Mouse (Mus musculus) cortical plate, adult 2 months (tissue): Measurements from ENCODE around the gene Gbp4. TPM values are rescaled to one million over a fixed set of nuclear protein-coding genes. Genes with fewer than 3 reads are reported as not detected.
"Not testable (repeated sequence)": the region's sequence is repeated elsewhere in the genome, so short reads cannot be mapped to it uniquely, and the experiment has no call there.

Source experiments
- H3K27ac ChIP-seq: fragments of 200-500 bp; 2 replicates; pipeline ENCODE4 v1.5.1; 2012; ENCODE audit warnings: low read length, control low read depth, inconsistent platforms; ENCODE audit not compliant: insufficient read depth
- H3K4me1 ChIP-seq: fragments of 200-500 bp; 2 replicates; pipeline ENCODE4 v1.6.1; 2011; ENCODE audit warnings: low read length; ENCODE audit not compliant: control insufficient read depth, insufficient read depth
- H3K4me3 ChIP-seq: fragments of 200-500 bp; 2 replicates; pipeline ENCODE4 v1.5.1; 2011; ENCODE audit warnings: mild to moderate bottlenecking, low read length, control low read depth; ENCODE audit not compliant: insufficient read depth
- CTCF ChIP-seq: fragments of 200-500 bp; IDR thresholded peaks from 2 replicates; pipeline ENCODE4 v1.5.1; 2011; ENCODE audit warnings: mild to moderate bottlenecking, control low read depth, low read length; ENCODE audit not compliant: insufficient read depth; ENCODE audit errors: extremely low read depth
- POLR2A ChIP-seq: fragments of 200-500 bp; IDR thresholded peaks from 2 replicates; pipeline ENCODE4 v1.6.1; 2011; ENCODE audit warnings: mild to moderate bottlenecking, low read length, control low read depth; ENCODE audit not compliant: insufficient read depth; ENCODE audit errors: extremely low read depth
- polyA plus RNA-seq: library from polyadenylated mRNA; depleted of rRNA; stranded (reverse); fragments of >200 nt; gene quantifications from 2 replicates; pipeline ENCODE4 v1.2.3, GENCODE M21; 2012; rRNA removed

Gene Gbp4
- polyA plus RNA-seq, 1 experiment, result 3.4 TPM

DNA sequence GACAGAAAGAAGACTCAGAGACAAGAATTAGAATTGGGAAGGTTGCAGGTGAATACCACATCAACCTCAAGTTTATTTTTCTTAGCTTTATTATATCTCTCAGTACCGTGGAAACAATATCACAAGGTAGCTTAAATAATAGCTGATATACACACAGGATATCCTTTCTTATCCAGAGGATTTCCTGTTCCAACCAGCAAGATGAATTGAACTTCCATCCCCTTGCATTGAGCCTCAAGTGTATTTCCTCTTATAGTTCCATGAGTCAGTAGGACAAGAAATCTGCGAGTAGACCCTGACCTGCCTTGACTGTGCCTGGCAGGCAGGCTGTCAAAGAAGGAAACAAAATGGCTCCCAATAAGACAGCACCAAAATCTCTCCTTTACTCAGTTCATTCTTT is 23.6 kb downstream of the Gbp4 start:
- H3K27ac ChIP-seq, result no peak overlapping the region
- H3K4me3 ChIP-seq, result no peak overlapping the region
- no peaks in the 10 kb centered on the region for H3K4me1 ChIP-seq
- no peak for TF ChIP-seq CTCF
- no peak for TF ChIP-seq POLR2A

DNA sequence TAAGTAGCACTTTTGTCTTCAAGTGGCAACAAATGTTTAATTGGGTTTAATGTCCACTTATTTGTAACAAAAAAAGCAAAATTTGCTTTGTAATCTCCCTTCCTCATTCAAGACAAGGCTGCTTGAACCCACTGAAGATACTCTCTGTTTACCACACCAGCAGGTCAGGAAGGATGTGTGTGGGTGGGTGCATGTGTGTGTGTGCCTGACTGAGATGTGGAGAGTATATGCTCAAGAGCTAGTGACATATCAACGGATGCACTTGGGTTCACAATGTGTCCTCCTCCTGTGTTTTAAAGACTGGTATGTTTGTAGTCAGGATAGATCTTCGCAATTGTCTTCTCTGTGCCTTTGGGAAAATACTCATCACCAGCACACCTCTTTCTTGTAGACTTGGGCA is 24.7 kb downstream of the Gbp4 start:
- H3K4me1 ChIP-seq, result no peaks in the 10 kb centered on the region
- H3K27ac ChIP-seq, result no peak overlapping the region
- no peak overlapping the region for H3K4me3 ChIP-seq
- TF ChIP-seq POLR2A (no peak), CTCF (no peak)

DNA sequence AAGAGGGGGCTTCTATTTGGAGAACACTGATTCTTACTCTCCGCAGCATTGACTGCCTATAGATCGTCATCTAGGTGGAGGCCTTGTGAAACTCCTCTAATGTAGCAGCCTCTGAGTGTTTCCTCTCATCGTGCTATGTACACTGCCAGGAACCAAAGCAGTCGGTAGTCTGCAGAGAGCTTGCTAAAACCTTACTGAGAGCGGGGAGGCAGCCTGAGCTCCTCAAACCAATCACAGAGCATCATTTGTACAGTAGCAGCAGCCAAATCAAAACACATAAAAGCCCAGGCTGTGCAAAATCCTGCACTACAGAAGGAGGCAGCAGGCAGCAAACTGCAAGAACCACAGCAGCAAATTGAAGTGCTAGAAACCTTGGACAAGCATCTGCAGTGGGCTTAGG is 25.7 kb downstream of the Gbp4 start:
- no peak overlapping the region for H3K4me3 ChIP-seq
- TF ChIP-seq CTCF (no peak), POLR2A (no peak)
- H3K4me1 ChIP-seq, result no peaks in the 10 kb centered on the region
- H3K27ac ChIP-seq, result no peak overlapping the region

DNA sequence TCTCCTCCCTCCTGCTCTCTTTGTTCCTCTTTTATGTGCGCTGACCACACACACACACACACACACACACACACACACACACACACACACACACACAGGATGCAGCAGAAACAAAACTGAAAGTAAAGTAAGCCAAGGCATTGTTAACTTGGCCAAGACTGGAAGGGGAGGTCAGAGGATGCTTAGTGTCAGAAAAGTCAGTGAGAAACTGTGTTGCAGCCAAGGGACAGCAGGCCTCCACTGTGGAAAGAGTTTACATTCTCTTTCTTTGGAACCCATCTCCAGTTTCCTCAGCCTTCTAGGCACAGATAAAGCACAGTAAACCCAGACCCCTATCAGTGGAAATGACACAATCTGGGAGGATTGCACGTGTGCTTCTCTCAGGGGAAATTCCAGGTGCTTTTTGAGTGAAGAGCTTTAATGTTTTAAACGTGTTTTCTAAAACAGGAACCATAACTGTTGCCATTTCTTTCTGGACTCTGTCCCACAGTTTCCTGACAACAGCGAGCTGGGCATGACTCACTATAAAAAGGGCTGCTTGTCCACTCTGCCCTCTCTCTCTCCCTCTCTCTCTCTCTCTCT is 29.0 kb downstream of the Gbp4 start:
- not testable (repeated sequence) for H3K4me3 ChIP-seq, H3K4me1 ChIP-seq
- H3K27ac ChIP-seq, result peak overlapping the region; percentile 77

DNA sequence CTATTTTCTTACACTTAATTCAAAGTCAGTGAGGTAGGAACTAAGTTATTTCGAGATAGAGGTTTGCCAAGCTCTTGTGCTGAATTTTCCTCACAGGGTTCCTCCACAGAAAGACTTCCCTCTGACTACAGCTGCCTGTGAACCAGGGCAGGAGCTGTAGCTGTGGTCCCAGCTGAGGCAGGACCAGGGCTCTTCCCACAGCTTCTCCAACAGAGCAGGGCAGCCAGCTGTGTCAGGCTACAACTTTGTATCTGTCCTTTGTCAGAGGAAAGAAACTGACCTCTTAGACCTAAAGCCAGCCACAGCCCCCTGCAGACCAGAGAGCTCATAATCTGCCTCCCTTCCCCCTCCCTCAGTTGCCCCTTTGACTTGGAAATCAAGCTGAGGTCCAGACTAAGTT is 29.6 kb downstream of the Gbp4 start:
- not testable (repeated sequence) for H3K4me1 ChIP-seq, H3K4me3 ChIP-seq
- H3K27ac ChIP-seq, result 0 out of 2 replicates have a peak overlapping the region, but pooled peaks have one; percentile 17

DNA sequence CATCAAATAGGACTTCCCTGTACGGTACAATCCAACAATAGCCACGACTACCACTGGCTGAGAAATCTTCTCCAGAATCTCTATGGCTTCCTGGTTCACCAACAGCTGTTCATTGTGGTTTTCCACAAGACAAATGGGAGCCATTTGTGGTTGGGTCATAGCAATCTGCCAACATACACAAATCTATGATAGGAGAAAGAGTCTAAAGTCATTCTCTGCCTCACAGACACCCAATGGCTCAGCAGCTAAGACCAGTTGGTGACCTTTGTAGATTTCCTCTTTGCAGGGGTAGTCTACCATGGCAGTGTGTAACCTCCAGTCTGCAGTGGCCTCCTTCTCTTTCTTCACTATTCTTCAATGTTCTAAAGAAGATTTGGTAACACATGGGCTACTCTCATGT is 33.7 kb downstream of the Gbp4 start:
- H3K27ac ChIP-seq, H3K4me3 ChIP-seq, H3K4me1 ChIP-seq: not testable (repeated sequence)

DNA sequence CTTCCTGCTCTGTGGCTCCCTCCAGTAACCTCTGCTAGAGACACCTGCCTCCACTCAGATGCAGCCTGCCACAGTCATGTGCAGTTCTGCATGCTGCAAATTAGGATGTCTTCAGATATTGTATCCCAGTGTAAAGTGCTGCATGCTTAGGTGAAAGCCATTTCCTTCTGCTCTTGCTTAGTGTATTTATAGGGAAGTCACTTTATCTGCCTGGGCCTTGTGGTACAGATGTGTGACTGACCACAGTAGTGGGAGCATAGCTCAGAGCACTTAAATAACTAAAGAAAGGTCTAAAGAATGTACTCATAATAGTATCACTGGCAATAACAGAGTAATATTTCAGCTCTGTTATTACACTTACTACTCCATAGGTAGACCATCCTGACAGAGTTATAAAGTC is 57.5 kb downstream of the Gbp4 start:
- Histone ChIP-seq H3K4me1 (no peaks in the 10 kb centered on the region), H3K27ac (no peak overlapping the region), H3K4me3 (no peak overlapping the region)
- TF ChIP-seq CTCF, result no peak
- no peak for TF ChIP-seq POLR2A

DNA sequence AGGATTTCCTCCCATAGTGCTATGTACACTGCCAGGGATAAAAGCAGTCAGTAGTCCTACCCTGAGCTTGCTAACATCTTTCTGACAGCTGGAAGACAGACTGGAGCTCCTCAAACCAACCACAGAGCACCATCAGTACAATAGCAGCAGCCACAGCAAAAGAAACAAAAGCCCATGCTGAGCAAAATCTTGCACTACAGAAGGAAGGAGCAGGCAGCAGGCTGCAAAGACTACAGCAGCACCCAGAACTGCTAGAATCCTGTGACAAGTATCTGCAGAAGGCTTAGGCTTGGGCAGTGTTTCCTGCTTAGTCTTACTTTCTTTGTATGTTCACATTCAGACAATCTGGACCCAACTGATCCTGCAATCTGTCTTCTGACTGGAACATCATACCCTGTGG is 71.0 kb downstream of the Gbp4 start:
- not testable (repeated sequence) for H3K4me3 ChIP-seq, H3K27ac ChIP-seq

More for the DNA sequence above, 71.0 kb downstream of the Gbp4 start:
- not testable (repeated sequence) for H3K4me1 ChIP-seq

Other genes starting within 250 kb of the Gbp4 start
- gene Abcg3, start 156.9 kb downstream of the Gbp4 start, polyA plus RNA-seq, result 0.30 and 0.31 TPM in 2 replicates
- 3.7 and 3.9 TPM in 2 replicates for gene Gbp9, start within 50 bp of the Gbp4 start, polyA plus RNA-seq
- 0.17 and 0.44 TPM in 2 replicates for gene Gbp8, start within 50 bp of the Gbp4 start, polyA plus RNA-seq
- 0.06 and 0.42 TPM in 2 replicates for gene Gbp10, start 99.9 kb upstream of the Gbp4 start, polyA plus RNA-seq
- gene Gm43302, start 154.1 kb upstream of the Gbp4 start, polyA plus RNA-seq, result 0.23 and 0.31 TPM in 2 replicates
- gene Gbp6, start 154.1 kb upstream of the Gbp4 start, polyA plus RNA-seq, result 1.4 and 1.8 TPM in 2 replicates